Mouse (Mus musculus): ENCODE results near the gene Cfap77.

The Cfap77 gene

GRCm38 (mm10) chr2:28897340-28897899 lies 157.4 kb downstream of the Cfap77 start:
- DNase-seq, result no peak

- DNase-seq, result peak; percentile 46
Observed at GRCm38 (mm10) chr2:28895876-28896275, 159.0 kb downstream of the Cfap77 start.

GRCm38 (mm10) chr2:28893526-28893925 lies 161.3 kb downstream of the Cfap77 start:
- DNase-seq, result no peak

DNA sequence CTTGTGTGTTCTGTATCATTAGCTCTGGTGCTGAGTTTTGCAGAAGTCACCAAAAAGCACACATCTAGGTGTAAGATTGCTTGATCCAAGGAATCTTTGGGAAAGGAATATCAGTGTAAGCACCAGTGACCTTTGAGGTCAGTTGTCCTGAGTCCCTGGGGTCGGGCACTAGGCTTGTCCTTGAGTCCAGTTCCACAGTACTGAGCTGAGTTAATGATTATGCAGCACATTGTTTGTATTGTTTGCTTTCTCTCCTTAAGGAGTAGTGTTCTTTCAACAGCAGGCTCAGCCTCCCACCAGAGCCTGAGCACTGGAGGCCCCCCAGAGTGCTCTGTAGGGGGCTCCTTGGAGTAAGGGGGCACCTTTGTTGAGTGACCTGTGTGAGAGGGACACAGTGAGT lies 162.1 kb downstream of the Cfap77 start:
- no peak for DNase-seq

DNA sequence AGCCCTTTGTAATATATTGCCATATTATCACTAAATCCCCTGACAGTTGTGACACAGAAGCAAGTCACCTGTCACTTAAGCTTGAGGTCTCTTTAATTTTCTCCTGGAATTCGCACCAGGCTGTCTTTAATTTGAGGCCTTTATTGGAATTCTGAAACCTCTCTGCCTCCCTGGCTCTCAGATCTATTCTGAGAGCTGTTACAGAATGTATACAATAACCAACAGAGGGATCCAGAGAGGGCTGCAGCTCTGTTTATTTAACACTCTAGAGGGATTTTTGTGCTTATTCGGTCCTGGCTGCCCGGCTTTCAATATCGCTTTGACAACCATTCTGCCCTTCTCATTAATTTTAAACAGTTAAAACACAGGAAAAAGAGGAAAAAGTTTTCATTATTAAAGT lies 170.0 kb downstream of the Cfap77 start:
- no peak for DNase-seq

- no peak for DNase-seq
Observed at GRCm38 (mm10) chr2:28882826-28883485, 171.9 kb downstream of the Cfap77 start.

DNA sequence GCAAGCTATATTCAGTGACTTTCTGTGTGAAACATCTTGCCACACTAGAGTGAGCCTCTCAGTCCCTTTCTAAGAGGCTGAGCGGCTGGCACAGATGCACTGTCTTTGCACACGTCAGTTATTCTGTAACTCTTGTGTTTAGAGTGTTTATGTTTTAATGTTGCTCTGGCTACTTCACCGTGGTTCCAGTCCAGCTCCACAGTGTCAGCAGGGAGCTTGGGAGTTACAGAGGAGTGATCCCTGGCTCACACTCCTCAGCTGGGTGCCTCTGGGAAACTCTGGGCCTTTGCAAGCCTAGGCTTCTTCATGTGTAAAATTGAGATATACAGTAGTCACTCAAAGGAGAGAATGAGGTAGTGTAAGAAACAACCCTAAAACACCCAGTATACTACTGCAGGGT lies 172.8 kb downstream of the Cfap77 start:
- DNase-seq, result no peak

GRCm38 (mm10) chr2:28881275-28881674 lies 173.6 kb downstream of the Cfap77 start:
- DNase-seq, result peak; percentile 25
